In the genomic region with DNA sequence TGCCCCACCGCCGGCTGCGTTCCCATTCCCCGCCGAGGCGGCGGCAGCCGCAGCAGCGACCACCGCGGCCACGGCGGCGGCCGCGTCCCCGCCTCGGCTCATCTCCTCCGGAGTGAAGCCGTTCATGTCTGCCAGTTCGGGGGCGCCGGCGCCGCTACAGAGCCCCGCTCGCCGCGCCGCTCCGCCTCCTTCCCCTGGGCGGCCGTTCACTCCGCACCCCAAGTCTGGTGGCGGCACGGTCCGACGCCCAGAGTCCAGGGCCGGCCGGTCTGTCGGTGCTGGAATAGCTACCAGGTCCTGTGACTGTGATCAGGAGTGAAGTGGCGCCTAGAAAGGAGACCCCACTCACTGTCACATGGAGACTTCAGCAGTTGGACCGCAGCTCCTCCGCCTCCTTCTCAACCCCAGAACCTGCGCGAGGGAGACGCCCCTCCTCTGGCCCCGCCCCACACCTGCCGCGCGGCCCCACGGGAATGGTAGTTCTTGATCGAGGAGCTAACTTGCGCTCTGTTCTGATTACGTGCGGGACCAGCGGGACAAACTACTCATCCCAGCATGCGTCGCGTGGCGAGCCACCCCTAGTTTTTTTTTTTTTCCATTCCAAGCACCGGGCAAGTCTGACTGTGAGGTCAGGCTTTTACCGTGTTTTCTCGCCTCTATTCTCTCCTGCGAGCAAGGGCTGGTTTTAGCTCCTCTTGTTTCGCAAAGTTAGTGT, we compare ENCODE assay signal across 7 mouse cellular contexts. TPM values are rescaled to one million over a fixed set of nuclear protein-coding genes. Genes with fewer than 3 reads are reported as not detected.
A peak's percentile ranks its signal among the peaks of the same experiment; 100 is the strongest.
DNase-seq lines count a peak whose midpoint lies in the region; ATAC-seq lines count a peak whose summit lies in the region.

A gene (minus strand): TSS at position 420 of the 715 bp plus-strand sequence.

- peak within 1 kb of the TSS; percentile 68 for H3K4me2 ChIP-seq in embryonic facial prominence, embryonic 12.5 days (replicated peaks)
- H3K4me2 ChIP-seq in limb, embryonic 11.5 days (ENCODE audit: low read depth, severe bottlenecking): peak within 1 kb of the TSS; percentile 70
- H3K4me2 ChIP-seq in midbrain, embryonic 14.5 days (ENCODE audit: low read length): peak within 1 kb of the TSS; percentile 58

- H3K27ac ChIP-seq in embryonic facial prominence, embryonic 12.5 days: peak within 1 kb of the TSS; percentile 98
- peak within 1 kb of the TSS; percentile 93 for H3K27ac ChIP-seq in limb, embryonic 11.5 days (replicated peaks; ENCODE audit: low read depth, low read length)
- peak within 1 kb of the TSS; percentile 96 for H3K27ac ChIP-seq in midbrain, embryonic 14.5 days (replicated peaks; ENCODE audit: low read depth, low read length)

- no peaks in the 10 kb centered on the region for H3K27me3 ChIP-seq in embryonic facial prominence, embryonic 12.5 days
- H3K27me3 ChIP-seq in limb, embryonic 11.5 days (ENCODE audit: control insufficient read depth, insufficient read depth, low read length): no peaks in the 10 kb centered on the region
- no peaks in the 10 kb centered on the region for H3K27me3 ChIP-seq in midbrain, embryonic 14.5 days (ENCODE audit: control insufficient read depth, insufficient read depth, low read length)

- peak; percentile 98 for DNase-seq in adrenal gland, postnatal 25 days
- peak; percentile 100 for DNase-seq in heart, adult 11 months
- DNase-seq in kidney, adult 18-20 months: peak; percentile 99
- peak; percentile 100 for DNase-seq in limb, embryonic 11.5 days (ENCODE audit: low spot score)
- peak; percentile 99 for DNase-seq in midbrain, embryonic 14.5 days
- peak; percentile 97 to 99 for DNase-seq in spleen, adult 18-20 months

- under 1% methylated on average over 66 of the region's 66 CpGs for WGBS in embryonic facial prominence, embryonic 12.5 days
- under 1% methylated on average over 64 of the region's 66 CpGs for WGBS in limb, embryonic 11.5 days
- WGBS in midbrain, embryonic 14.5 days: under 1% methylated on average over 65 of the region's 66 CpGs

- peaks cover 6% of the 10 kb centered on the region for H3K36me3 ChIP-seq in embryonic facial prominence, embryonic 12.5 days
- peaks cover 2% of the 10 kb centered on the region; the same call in 1 of the 2 replicates for H3K36me3 ChIP-seq in limb, embryonic 11.5 days (ENCODE audit: control insufficient read depth, insufficient read depth, low read length)
- H3K36me3 ChIP-seq in midbrain, embryonic 14.5 days (ENCODE audit: control insufficient read depth, insufficient read depth, low read length): 0 out of 2 replicates have a peak, but pooled peaks cover 7% of the 10 kb centered on the region

- ATAC-seq in embryonic facial prominence, embryonic 12.5 days (ENCODE audit: insufficient number of reproducible peaks, insufficient read depth, low FRiP score, low TSS enrichment): peak; percentile 95
- ATAC-seq in limb, embryonic 11.5 days (ENCODE audit: insufficient number of reproducible peaks, low FRiP score, low TSS enrichment, low read depth): peak; percentile 97
- ATAC-seq in midbrain, embryonic 14.5 days (ENCODE audit: low FRiP score, low TSS enrichment): peak; percentile 95

- H3K4me3 ChIP-seq in embryonic facial prominence, embryonic 12.5 days: peak within 1 kb of the TSS; percentile 85
- peak within 1 kb of the TSS; percentile 95 for H3K4me3 ChIP-seq in limb, embryonic 11.5 days (ENCODE audit: low read depth, low read length)
- peak within 1 kb of the TSS; percentile 90 for H3K4me3 ChIP-seq in midbrain, embryonic 14.5 days (replicated peaks; ENCODE audit: low read depth, low read length)

- H3K4me1 ChIP-seq in embryonic facial prominence, embryonic 12.5 days: peaks cover 7% of the 10 kb centered on the region
- peaks cover 5% of the 10 kb centered on the region; the same call in 1 of the 2 replicates for H3K4me1 ChIP-seq in limb, embryonic 11.5 days (ENCODE audit: control insufficient read depth, insufficient read depth, low read length)
- 0 out of 2 replicates have a peak, but pooled peaks cover 4% of the 10 kb centered on the region for H3K4me1 ChIP-seq in midbrain, embryonic 14.5 days (ENCODE audit: control insufficient read depth, insufficient read depth, low read length)

- H3K9ac ChIP-seq in embryonic facial prominence, embryonic 12.5 days: peak within 1 kb of the TSS; percentile 76
- peak within 1 kb of the TSS; percentile 90 for H3K9ac ChIP-seq in limb, embryonic 11.5 days (ENCODE audit: low read length)
- H3K9ac ChIP-seq in midbrain, embryonic 14.5 days (replicated peaks; ENCODE audit: low read length): peak within 1 kb of the TSS; percentile 93

- no peaks in the 10 kb centered on the region for H3K9me3 ChIP-seq in embryonic facial prominence, embryonic 12.5 days
- no peaks in the 10 kb centered on the region for H3K9me3 ChIP-seq in limb, embryonic 11.5 days (ENCODE audit: control insufficient read depth, low read length)
- no peaks in the 10 kb centered on the region for H3K9me3 ChIP-seq in midbrain, embryonic 14.5 days (ENCODE audit: control insufficient read depth, low read length)

RNA-seq across cellular contexts. Expression of the gene that starts here (rescaled TPM):
- total RNA-seq in adrenal gland, postnatal 25 days (2021): 12.4 and 15.1 TPM in 2 replicates
- polyA plus RNA-seq in embryonic facial prominence, embryonic 12.5 days (2016; fragmentation: Nextera tagmentation; extraction: Ambion mirVana): 69.8 and 70.9 TPM in 2 replicates
- polyA plus RNA-seq in limb, embryonic 11.5 days (2014; fragmentation: Nextera tagmentation; extraction: Ambion mirVana): 93.7 and 97.7 TPM in 2 replicates
- 41.6 and 52.2 TPM in 2 replicates for polyA plus RNA-seq in midbrain, embryonic 14.5 days (2014; fragmentation: Nextera tagmentation; extraction: Ambion mirVana)

Comparison
In these comparisons a context has a peak if more than half of its experiments do, and no peak if none do; other contexts are left out.
1. Peak in every context shown above with its lines: DNase-seq, ATAC-seq, H3K4me3 ChIP-seq and H3K27ac ChIP-seq.